Mouse (Mus musculus): Measurements from ENCODE around the gene Garnl3.
"Not testable (repeated sequence)": the region's sequence is repeated elsewhere in the genome, so short reads cannot be mapped to it uniquely, and the experiment has no call there.

DNA sequence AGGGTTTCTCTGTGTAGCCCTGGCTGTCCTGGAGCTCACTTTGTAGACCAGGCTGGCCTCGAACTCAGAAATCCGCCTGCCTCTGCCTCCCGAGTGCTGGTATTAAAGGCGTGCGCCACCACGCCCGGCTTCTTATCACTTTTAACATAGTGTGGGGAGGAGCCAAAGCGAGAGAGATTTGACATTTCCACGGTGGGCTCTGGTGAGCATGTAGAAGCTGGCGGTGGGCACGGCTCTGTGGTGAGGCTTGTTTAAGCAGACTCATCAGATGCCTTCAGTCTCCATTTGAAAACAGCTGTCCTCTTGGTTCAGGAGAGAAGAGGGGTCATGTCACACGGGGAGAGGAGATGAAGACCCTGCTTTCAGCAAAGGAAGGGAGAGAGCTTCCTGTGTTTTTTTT is 34.1 kb downstream of the Garnl3 start:
- TF ChIP-seq CTCF, EP300 (IDR thresholded peaks at IDR 0.05; ENCODE audit: low read depth): not testable (repeated sequence)
